Mouse (Mus musculus) embryonic facial prominence, embryonic 15.5 days (tissue): ENCODE results near the gene Trpm1. TPM values are rescaled to one million over a fixed set of nuclear protein-coding genes. Genes with fewer than 3 reads are reported as not detected.

Experiments
- ATAC-seq: fragments of 200-750 bp; cut with Nextera tagmentation; 2 replicates; pipeline ENCODE4 v1.8.0; 2017; ENCODE audit warnings: low read depth, moderate TSS enrichment; ENCODE audit not compliant: insufficient number of reproducible peaks, low FRiP score, low TSS enrichment
- H3K27ac ChIP-seq: fragments of 300-500 bp; sonication (generic); replicated peaks from 2 replicates; pipeline ENCODE4 v1.5.1; 2015; ENCODE audit warnings: mild to moderate bottlenecking, inconsistent platforms
- H3K27me3 ChIP-seq: fragments of 300-500 bp; sonication (generic); 2 replicates; pipeline ENCODE4 v1.6.1; 2015; ENCODE audit warnings: inconsistent platforms
- H3K36me3 ChIP-seq: fragments of 300-500 bp; sonication (generic); 2 replicates; pipeline ENCODE4 v1.6.1; 2015; ENCODE audit warnings: mild to moderate bottlenecking, inconsistent platforms
- H3K4me1 ChIP-seq: fragments of 300-500 bp; sonication (generic); 2 replicates; pipeline ENCODE4 v1.6.1; 2015; ENCODE audit warnings: inconsistent platforms
- H3K4me2 ChIP-seq: fragments of 300-500 bp; sonication (generic); replicated peaks from 2 replicates; pipeline ENCODE4 v1.6.1; 2015; ENCODE audit warnings: mild to moderate bottlenecking, inconsistent platforms
- H3K4me3 ChIP-seq: fragments of 300-500 bp; sonication (generic); replicated peaks from 2 replicates; pipeline ENCODE4 v1.5.1; 2015; ENCODE audit warnings: mild to moderate bottlenecking, inconsistent platforms
- H3K9ac ChIP-seq: fragments of 300-500 bp; sonication (generic); 2 replicates; pipeline ENCODE4 v1.6.1; 2015; ENCODE audit warnings: inconsistent platforms
- H3K9me3 ChIP-seq: fragments of 300-500 bp; sonication (generic); replicated peaks from 2 replicates; pipeline ENCODE4 v1.6.1; 2016; ENCODE audit warnings: inconsistent platforms
- WGBS: fragments of 180-500 bp; shearing (Covaris S2); methylation state at CpG from one replicate; pipeline ENCODE4 v1.1.7; 2015; 5-methylcytosine and 5-hydroxymethylcytosine counted together
- polyA plus RNA-seq: library from polyadenylated mRNA; unstranded; fragments of >200 nt; fragmentation: Nextera tagmentation; extraction: Ambion mirVana; gene quantifications from 2 replicates; pipeline ENCODE4 v1.2.1, GENCODE M21; 2015

Gene Trpm1
- polyA plus RNA-seq, 1 experiment from 2014 or later, result 4.2 TPM

DNA sequence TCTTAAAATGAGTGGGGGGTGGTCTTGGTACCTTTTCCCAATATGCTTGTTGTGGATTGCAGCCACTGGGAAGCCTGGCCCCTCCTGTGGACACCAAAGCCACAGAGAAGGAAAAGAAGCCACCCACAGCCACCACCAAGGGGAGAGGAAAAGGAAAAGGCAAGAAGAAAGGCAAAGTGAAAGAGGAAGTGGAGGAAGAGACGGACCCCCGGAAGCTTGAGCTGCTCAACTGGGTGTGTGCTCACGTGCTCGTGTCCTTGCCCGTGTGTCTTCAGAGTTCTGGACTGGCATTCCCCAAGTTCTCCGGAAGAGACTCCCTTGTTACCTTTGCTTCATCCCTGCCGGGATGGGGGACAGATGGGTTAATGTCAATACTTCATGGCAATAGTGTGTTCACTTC, 63.8 kb downstream of the Trpm1 start:
- no peak overlapping the region for H3K27ac ChIP-seq
- no peaks in the 10 kb centered on the region for H3K27me3 ChIP-seq
- H3K4me3 ChIP-seq, result no peak overlapping the region
- H3K4me2 ChIP-seq, result no peak overlapping the region
- ATAC-seq, result no peak
- H3K4me1 ChIP-seq, result 0 out of 2 replicates have a peak, but pooled peaks cover 4% of the 10 kb centered on the region
- H3K36me3 ChIP-seq, result no peaks in the 10 kb centered on the region
- H3K9ac ChIP-seq, result no peak overlapping the region
- no peaks in the 10 kb centered on the region for H3K9me3 ChIP-seq
- WGBS, result 89% methylated on average over 7 of the region's 7 CpGs

- H3K4me1 ChIP-seq, result no peaks in the 10 kb centered on the region
- H3K4me2 ChIP-seq, result no peak overlapping the region
- no peak overlapping the region for H3K4me3 ChIP-seq
Measured at GRCm38 (mm10) chr7:64219765-64220164, 66.1 kb downstream of the Trpm1 start.

GRCm38 (mm10) chr7:64223215-64223614, 69.6 kb downstream of the Trpm1 start:
- H3K4me2 ChIP-seq, result no peak overlapping the region
- no peaks in the 10 kb centered on the region for H3K9me3 ChIP-seq
- H3K27me3 ChIP-seq, result no peaks in the 10 kb centered on the region
- WGBS, result 89% methylated on average over 5 of the region's 5 CpGs
- no peak overlapping the region for H3K9ac ChIP-seq
- H3K4me3 ChIP-seq, result no peak overlapping the region
- ATAC-seq, result no peak
- H3K27ac ChIP-seq, result no peak overlapping the region
- H3K4me1 ChIP-seq, result peaks cover 3% of the 10 kb centered on the region; the same call in 1 of the 2 replicates
- H3K36me3 ChIP-seq, result no peaks in the 10 kb centered on the region

More at GRCm38 (mm10) chr7:64219765-64220164, 66.1 kb downstream of the Trpm1 start:
- ATAC-seq, result no peak
- H3K9ac ChIP-seq, result no peak overlapping the region
- H3K27me3 ChIP-seq, result no peaks in the 10 kb centered on the region
- no peaks in the 10 kb centered on the region for H3K36me3 ChIP-seq
- H3K9me3 ChIP-seq, result no peaks in the 10 kb centered on the region
- H3K27ac ChIP-seq, result no peak overlapping the region
- 51% methylated on average over 7 of the region's 7 CpGs for WGBS

- no peak for ATAC-seq
- no peak overlapping the region for H3K4me2 ChIP-seq
- H3K4me1 ChIP-seq, result peaks cover 3% of the 10 kb centered on the region; the same call in 1 of the 2 replicates
- WGBS, result 76% methylated on average over 27 of the region's 27 CpGs
- no peaks in the 10 kb centered on the region for H3K36me3 ChIP-seq
- H3K27me3 ChIP-seq, result no peaks in the 10 kb centered on the region
- H3K4me3 ChIP-seq, result no peak overlapping the region
- no peaks in the 10 kb centered on the region for H3K9me3 ChIP-seq
- no peak overlapping the region for H3K9ac ChIP-seq
- peak overlapping the region; percentile 51; the same call in 1 of the 2 replicates for H3K27ac ChIP-seq
Measured at GRCm38 (mm10) chr7:64226339-64227194, 72.9 kb downstream of the Trpm1 start.

- Histone ChIP-seq H3K9me3 (no peaks in the 10 kb centered on the region), H3K4me2 (no peak overlapping the region), H3K36me3 (no peaks in the 10 kb centered on the region), H3K27ac (no peak overlapping the region), H3K9ac (no peak overlapping the region), H3K4me3 (no peak overlapping the region), H3K27me3 (no peaks in the 10 kb centered on the region), H3K4me1 (peaks cover 3% of the 10 kb centered on the region; the same call in 1 of the 2 replicates)
- no peak for ATAC-seq
- WGBS, result 80% methylated on average over 5 of the region's 5 CpGs
Measured at GRCm38 (mm10) chr7:64227586-64227985, 74.0 kb downstream of the Trpm1 start.

DNA sequence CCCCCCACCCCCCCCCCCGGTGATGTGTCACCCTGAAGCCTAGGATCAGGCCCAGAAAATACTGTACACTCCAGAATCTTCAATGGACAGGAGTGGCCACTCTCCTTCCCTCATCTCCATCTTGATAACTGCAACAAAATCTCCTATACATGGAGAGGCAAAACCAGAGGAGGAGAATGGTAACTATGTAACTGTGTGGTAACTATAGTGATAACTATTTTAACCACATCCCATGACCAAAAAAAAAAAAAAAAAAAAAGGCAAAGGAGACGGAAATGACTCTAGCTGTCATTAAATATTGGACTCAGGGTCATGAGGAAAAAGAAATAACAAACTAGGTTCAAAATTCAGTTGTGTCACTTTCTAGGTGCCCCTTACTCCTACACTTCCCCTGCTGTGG, 74.7 kb downstream of the Trpm1 start:
- no peak for ATAC-seq
- no peak overlapping the region for H3K4me2 ChIP-seq
- H3K4me3 ChIP-seq, result no peak overlapping the region
- 79% methylated on average over 2 of the region's 2 CpGs for WGBS
- H3K9me3 ChIP-seq, result no peaks in the 10 kb centered on the region
- no peaks in the 10 kb centered on the region for H3K27me3 ChIP-seq
- H3K27ac ChIP-seq, result no peak overlapping the region
- H3K9ac ChIP-seq, result no peak overlapping the region
- H3K4me1 ChIP-seq, result peaks cover 3% of the 10 kb centered on the region; the same call in 1 of the 2 replicates
- H3K36me3 ChIP-seq, result no peaks in the 10 kb centered on the region

DNA sequence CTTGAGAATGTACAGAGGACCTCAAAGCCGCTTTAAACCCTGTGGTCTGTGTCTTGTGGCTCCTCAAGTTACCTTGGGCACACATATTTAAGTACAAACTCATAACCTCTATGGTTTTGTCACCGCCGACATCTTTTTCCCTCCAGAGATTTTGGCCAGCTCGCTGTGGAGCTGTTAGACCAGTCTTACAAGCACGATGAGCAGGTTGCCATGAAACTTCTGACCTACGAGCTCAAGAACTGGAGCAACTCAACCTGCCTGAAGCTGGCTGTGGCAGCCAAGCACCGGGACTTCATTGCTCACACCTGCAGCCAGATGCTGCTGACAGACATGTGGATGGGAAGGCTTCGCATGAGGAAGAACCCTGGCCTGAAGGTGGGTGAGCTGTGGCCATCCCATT, 76.3 kb downstream of the Trpm1 start:
- no peaks in the 10 kb centered on the region for H3K36me3 ChIP-seq
- peaks cover 3% of the 10 kb centered on the region; the same call in 1 of the 2 replicates for H3K4me1 ChIP-seq
- 78% methylated on average over 8 of the region's 8 CpGs for WGBS
- no peak for ATAC-seq
- H3K27me3 ChIP-seq, result no peaks in the 10 kb centered on the region
- no peak overlapping the region for H3K4me3 ChIP-seq
- H3K4me2 ChIP-seq, result no peak overlapping the region
- no peak overlapping the region for H3K27ac ChIP-seq
- no peak overlapping the region for H3K9ac ChIP-seq
- H3K9me3 ChIP-seq, result no peaks in the 10 kb centered on the region

DNA sequence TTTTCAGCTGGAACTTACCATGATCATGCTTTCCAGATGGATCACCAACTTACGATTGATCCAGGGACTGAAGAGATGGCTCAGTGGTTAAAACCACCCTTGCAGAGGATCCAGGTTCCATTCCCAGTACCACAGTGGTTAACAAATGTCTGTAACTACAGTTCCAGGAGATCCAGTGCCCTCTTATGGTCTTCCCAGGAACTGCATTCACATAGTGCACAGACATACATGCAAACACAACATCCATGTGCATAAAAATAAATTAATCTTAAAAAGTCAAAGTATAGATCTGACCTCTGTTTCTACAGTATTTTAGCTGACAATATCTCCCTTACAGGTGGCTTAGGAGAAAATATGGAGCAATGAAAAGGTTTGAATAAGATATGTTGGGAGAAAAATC, 77.4 kb downstream of the Trpm1 start:
- Histone ChIP-seq H3K4me3 (no peak overlapping the region), H3K4me1 (peaks cover 3% of the 10 kb centered on the region; the same call in 1 of the 2 replicates), H3K9me3 (no peaks in the 10 kb centered on the region), H3K9ac (no peak overlapping the region), H3K27me3 (no peaks in the 10 kb centered on the region), H3K36me3 (no peaks in the 10 kb centered on the region), H3K4me2 (no peak overlapping the region), H3K27ac (no peak overlapping the region)
- WGBS, result 95% methylated on average over 1 of the region's 1 CpGs
- no peak for ATAC-seq

GRCm38 (mm10) chr7:64231996-64232395, 78.4 kb downstream of the Trpm1 start:
- Histone ChIP-seq H3K4me3 (no peak overlapping the region), H3K9me3 (no peaks in the 10 kb centered on the region), H3K4me2 (no peak overlapping the region), H3K36me3 (no peaks in the 10 kb centered on the region), H3K4me1 (peaks cover 4% of the 10 kb centered on the region; the same call in 1 of the 2 replicates), H3K27me3 (no peaks in the 10 kb centered on the region), H3K9ac (no peak overlapping the region), H3K27ac (no peak overlapping the region)
- 74% methylated on average over 2 of the region's 2 CpGs for WGBS
- ATAC-seq, result no peak

DNA sequence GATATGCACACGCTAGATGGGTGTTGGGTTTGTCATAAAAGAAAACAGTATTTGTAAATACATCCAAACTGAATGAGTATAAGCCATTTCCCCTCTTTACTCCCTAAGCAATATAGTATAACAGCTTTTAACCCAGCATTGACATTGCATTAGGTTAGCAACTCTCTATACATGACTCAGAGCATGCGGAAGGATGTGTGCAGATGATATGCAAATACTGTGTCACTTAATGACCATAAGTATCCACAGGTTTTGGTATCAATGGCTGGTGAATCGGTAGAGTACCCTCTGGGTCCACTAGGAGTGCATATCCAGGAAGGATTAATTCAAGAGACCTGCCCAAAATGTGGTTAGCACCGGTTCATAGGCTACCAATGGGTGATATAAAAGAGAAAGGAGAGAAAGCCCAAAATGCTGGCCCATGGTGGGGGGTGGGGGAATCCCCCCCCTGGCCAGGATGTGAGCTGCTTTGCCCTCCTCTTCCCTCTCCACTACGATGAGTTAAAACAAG, 80.7 kb downstream of the Trpm1 start:
- Histone ChIP-seq H3K36me3 (no peaks in the 10 kb centered on the region), H3K4me1 (peaks cover 15% of the 10 kb centered on the region), H3K4me2 (no peak overlapping the region), H3K27ac (no peak overlapping the region), H3K27me3 (no peaks in the 10 kb centered on the region), H3K9me3 (no peaks in the 10 kb centered on the region), H3K4me3 (no peak overlapping the region), H3K9ac (no peak overlapping the region)
- WGBS, result 94% methylated on average over 5 of the region's 5 CpGs
- ATAC-seq, result no peak

GRCm38 (mm10) chr7:64236521-64236920, 82.9 kb downstream of the Trpm1 start:
- no peak overlapping the region for H3K4me3 ChIP-seq
- H3K36me3 ChIP-seq, result no peaks in the 10 kb centered on the region
- H3K27ac ChIP-seq, result no peak overlapping the region
- no peaks in the 10 kb centered on the region for H3K9me3 ChIP-seq
- no peak overlapping the region for H3K9ac ChIP-seq
- no peaks in the 10 kb centered on the region for H3K27me3 ChIP-seq
- ATAC-seq, result no peak
- WGBS, result 80% methylated on average over 4 of the region's 4 CpGs
- no peak overlapping the region for H3K4me2 ChIP-seq
- H3K4me1 ChIP-seq, result peaks cover 27% of the 10 kb centered on the region
